Mouse (Mus musculus) kidney, embryonic 15.5 days (tissue): ENCODE results near the gene Olfr610. TPM values are rescaled to one million over a fixed set of nuclear protein-coding genes. Genes with fewer than 3 reads are reported as not detected.
"Not testable (repeated sequence)": the region's sequence is repeated elsewhere in the genome, so short reads cannot be mapped to it uniquely, and the experiment has no call there.

Source experiments
- ATAC-seq: fragments of 200-750 bp; cut with Nextera tagmentation; replicated peaks from 2 replicates; pipeline ENCODE4 v1.8.0; 2017; ENCODE audit warnings: moderate TSS enrichment; ENCODE audit not compliant: low FRiP score
- H3K27ac ChIP-seq: fragments of 300-500 bp; sonication (generic); 2 replicates; pipeline ENCODE4 v1.5.1; 2015; ENCODE audit warnings: mild to moderate bottlenecking, inconsistent platforms
- H3K27me3 ChIP-seq: fragments of 300-500 bp; sonication (generic); 2 replicates; pipeline ENCODE4 v1.6.1; 2015; ENCODE audit warnings: inconsistent platforms
- H3K36me3 ChIP-seq: fragments of 300-500 bp; sonication (generic); 2 replicates; pipeline ENCODE4 v1.6.1; 2015; ENCODE audit warnings: inconsistent platforms
- H3K4me1 ChIP-seq: fragments of 300-500 bp; sonication (generic); 2 replicates; pipeline ENCODE4 v1.6.1; 2015; ENCODE audit warnings: inconsistent platforms
- H3K4me2 ChIP-seq: fragments of 300-500 bp; sonication (generic); 2 replicates; pipeline ENCODE4 v1.6.1; 2015; ENCODE audit warnings: moderate library complexity, mild to moderate bottlenecking, inconsistent platforms
- H3K4me3 ChIP-seq: fragments of 300-500 bp; sonication (generic); replicated peaks from 2 replicates; pipeline ENCODE4 v1.5.1; 2015; ENCODE audit warnings: mild to moderate bottlenecking, inconsistent platforms
- H3K9ac ChIP-seq: fragments of 300-500 bp; sonication (generic); 2 replicates; pipeline ENCODE4 v1.6.1; 2015; ENCODE audit warnings: mild to moderate bottlenecking, inconsistent platforms
- H3K9me3 ChIP-seq: fragments of 300-500 bp; sonication (generic); replicated peaks from 2 replicates; pipeline ENCODE4 v1.6.1; 2016; ENCODE audit warnings: inconsistent platforms
- WGBS: fragments of 180-500 bp; shearing (Covaris S2); methylation state at CpG from one replicate; pipeline ENCODE4 v1.1.7; 2015; ENCODE audit warnings: mixed read lengths; 5-methylcytosine and 5-hydroxymethylcytosine counted together
- polyA plus RNA-seq: library from polyadenylated mRNA; unstranded; fragments of >200 nt; fragmentation: Nextera tagmentation; extraction: Ambion mirVana; gene quantifications from 2 replicates; pipeline ENCODE4 v1.2.1, GENCODE M21; 2015

Olfr610 gene
- polyA plus RNA-seq, result not detected in 2 replicates

DNA sequence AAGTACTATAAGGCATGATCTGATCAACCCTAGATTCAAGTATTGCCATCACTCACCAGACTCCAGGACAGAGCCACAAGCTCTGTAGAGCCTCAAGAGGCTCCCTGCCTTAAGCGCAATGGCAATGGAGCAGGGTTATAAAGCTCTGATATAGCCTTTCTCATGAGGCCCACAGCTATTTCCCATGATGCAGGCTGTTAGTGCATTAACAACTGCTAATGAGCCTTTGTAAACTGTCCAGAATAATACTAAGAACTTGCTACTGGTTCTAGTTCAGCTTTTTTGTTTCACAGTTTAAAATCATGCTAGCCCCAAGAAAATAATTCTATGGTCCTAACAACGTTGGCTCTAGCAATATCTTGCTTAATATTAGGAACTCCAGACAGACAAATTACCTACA is at the start of gene Olfr610:
TSS of gene Olfr610 (minus strand) at position 101 of the 400 bp plus-strand sequence.
- Histone ChIP-seq H3K4me2 (no peak within 1 kb of the TSS), H3K4me1 (no peaks in the 10 kb centered on the region), H3K4me3 (no peak within 1 kb of the TSS), H3K27ac (no peak within 1 kb of the TSS), H3K9me3 (no peaks in the 10 kb centered on the region), H3K36me3 (no peaks in the 10 kb centered on the region), H3K9ac (no peak within 1 kb of the TSS), H3K27me3 (no peaks in the 10 kb centered on the region)
- WGBS, result 90% methylated on average over 2 of the region's 2 CpGs
- no peak for ATAC-seq

DNA sequence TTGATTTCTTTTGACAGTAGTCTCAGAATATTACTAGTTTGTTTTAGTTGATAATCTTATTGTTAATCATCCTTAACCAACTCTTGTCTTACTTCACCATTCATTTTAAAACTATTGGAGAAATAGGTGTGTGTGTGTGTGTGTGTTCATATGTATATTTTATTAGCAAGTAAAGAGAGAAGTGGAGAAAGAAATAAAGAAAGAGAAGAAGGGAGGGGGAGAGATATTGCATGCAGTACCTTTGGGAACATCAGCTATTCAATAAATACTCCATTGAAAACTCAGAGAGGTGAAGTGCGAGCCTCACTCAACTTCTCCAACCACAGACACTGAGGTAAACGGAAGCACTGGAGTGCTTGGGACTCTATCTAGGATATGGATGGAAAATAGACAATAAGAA is 43.9 kb upstream of the Olfr610 start, which contains the start of gene Olfr615:
TSS of gene Olfr615 (plus strand) at position 301 of the 400 bp plus-strand sequence.
- no peak within 1 kb of the TSS for H3K4me3 ChIP-seq
- no peaks in the 10 kb centered on the region for H3K36me3 ChIP-seq
- H3K27ac ChIP-seq, result no peak within 1 kb of the TSS
- H3K4me2 ChIP-seq, result no peak within 1 kb of the TSS
- WGBS, result 82% methylated on average over 2 of the region's 2 CpGs
- no peak for ATAC-seq
- H3K4me1 ChIP-seq, result no peaks in the 10 kb centered on the region
- no peaks in the 10 kb centered on the region for H3K27me3 ChIP-seq
- H3K9ac ChIP-seq, result no peak within 1 kb of the TSS
- H3K9me3 ChIP-seq, result no peaks in the 10 kb centered on the region

DNA sequence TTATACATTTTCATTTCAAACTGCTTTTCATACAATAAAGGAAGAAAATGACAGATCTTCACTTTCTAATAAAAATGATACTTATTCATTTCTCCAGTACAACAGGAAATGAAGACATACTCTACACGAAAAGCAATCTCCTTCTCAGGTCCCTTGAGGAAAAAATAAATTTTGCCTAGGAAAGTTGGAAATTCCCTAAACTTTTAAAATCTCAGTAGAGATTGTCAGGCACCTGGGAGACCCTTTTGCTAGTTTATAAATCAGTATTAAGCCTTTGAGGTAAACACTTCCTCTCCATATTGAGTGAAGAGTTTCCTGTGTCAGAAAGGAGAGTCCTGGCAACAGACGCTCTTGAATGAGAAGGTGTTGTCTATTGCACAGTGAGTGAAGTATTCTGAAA is 35.9 kb upstream of the Olfr610 start, which contains the start of gene Olfr613:
TSS of gene Olfr613 (plus strand) at position 301 of the 400 bp plus-strand sequence.
- H3K27me3 ChIP-seq, result no peaks in the 10 kb centered on the region
- no peak within 1 kb of the TSS for H3K27ac ChIP-seq
- no peak within 1 kb of the TSS for H3K9ac ChIP-seq
- no peaks in the 10 kb centered on the region for H3K9me3 ChIP-seq
- H3K36me3 ChIP-seq, result no peaks in the 10 kb centered on the region
- WGBS, result 81% methylated on average over 2 of the region's 2 CpGs
- H3K4me2 ChIP-seq, result no peak within 1 kb of the TSS
- ATAC-seq, result no peak
- no peaks in the 10 kb centered on the region for H3K4me1 ChIP-seq
- H3K4me3 ChIP-seq, result no peak within 1 kb of the TSS

DNA sequence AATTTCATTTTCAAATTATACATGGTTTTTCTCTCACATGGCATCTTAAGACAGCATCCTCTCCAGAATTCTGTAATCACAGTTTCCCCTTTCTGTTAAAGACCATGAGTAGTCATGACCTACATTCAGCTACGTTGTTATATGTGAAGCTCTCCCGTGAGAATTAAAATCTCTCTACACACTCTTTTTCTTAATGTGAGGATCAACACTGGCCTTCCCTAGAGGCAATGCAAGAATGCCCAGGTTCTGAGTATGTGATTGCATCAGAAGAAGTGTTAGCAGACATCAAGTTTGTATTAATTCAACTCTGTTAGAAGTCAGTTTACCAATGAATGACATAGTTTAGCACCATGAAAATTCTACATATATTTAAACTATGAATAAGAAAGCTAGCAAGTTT is 30.7 kb upstream of the Olfr610 start, which contains the start of gene Olfr612:
TSS of gene Olfr612 (minus strand) at position 101 of the 400 bp plus-strand sequence.
- 90% methylated on average over 2 of the region's 2 CpGs for WGBS
- H3K27me3 ChIP-seq, H3K4me3 ChIP-seq, H3K27ac ChIP-seq, H3K4me2 ChIP-seq, H3K4me1 ChIP-seq, H3K9ac ChIP-seq, H3K9me3 ChIP-seq, ATAC-seq, H3K36me3 ChIP-seq: not testable (repeated sequence)

DNA sequence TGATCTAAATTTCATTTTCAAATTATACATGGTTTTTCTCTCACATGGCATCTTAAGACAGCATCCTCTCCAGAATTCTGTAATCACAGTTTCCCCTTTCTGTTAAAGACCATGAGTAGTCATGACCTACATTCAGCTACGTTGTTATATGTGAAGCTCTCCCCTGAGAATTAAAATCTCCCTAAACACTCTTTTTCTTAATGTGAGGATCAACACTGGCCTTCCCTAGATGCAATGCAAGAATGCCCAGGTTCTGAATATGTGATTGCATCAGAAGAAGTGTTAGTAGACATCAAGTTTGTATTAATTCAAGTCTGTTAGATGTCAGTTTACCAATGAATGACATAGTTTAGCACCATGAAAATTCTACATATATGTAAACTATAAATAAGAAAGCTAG is 8.8 kb upstream of the Olfr610 start, which contains the start of gene Olfr611:
TSS of gene Olfr611 (minus strand) at position 101 of the 400 bp plus-strand sequence.
- WGBS, result 70% methylated on average over 1 of the region's 1 CpGs
- ATAC-seq, H3K27ac ChIP-seq, H3K4me2 ChIP-seq, H3K36me3 ChIP-seq, H3K9ac ChIP-seq, H3K27me3 ChIP-seq, H3K9me3 ChIP-seq, H3K4me1 ChIP-seq, H3K4me3 ChIP-seq: not testable (repeated sequence)

DNA sequence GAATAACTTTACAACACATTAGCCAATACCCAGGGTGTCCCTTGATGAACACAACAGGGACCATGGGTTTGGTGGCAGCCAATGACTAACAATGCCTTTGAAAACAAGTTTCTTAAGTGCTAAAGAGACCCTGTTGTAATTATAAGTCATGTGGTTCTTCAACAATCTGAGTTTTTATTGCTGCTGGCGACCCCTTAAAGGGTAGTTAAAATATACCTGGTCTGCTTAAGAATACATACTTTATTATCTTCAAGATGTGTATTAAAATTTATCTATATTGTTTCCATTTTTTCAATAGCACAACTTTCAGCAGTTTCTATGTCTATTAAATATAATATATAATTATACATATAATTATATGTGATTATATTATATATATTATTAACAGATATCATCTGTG is 14.0 kb downstream of the Olfr610 start, which contains the start of gene Olfr609:
TSS of gene Olfr609 (minus strand) at position 101 of the 400 bp plus-strand sequence.
- ATAC-seq, result no peak
- no peaks in the 10 kb centered on the region for H3K4me1 ChIP-seq
- no peak within 1 kb of the TSS for H3K9ac ChIP-seq
- H3K36me3 ChIP-seq, result no peaks in the 10 kb centered on the region
- no peak within 1 kb of the TSS for H3K4me2 ChIP-seq
- no peaks in the 10 kb centered on the region for H3K27me3 ChIP-seq
- H3K27ac ChIP-seq, result no peak within 1 kb of the TSS
- H3K4me3 ChIP-seq, result no peak within 1 kb of the TSS
- WGBS, result 53% methylated on average over 1 of the region's 1 CpGs
- H3K9me3 ChIP-seq, result no peaks in the 10 kb centered on the region

DNA sequence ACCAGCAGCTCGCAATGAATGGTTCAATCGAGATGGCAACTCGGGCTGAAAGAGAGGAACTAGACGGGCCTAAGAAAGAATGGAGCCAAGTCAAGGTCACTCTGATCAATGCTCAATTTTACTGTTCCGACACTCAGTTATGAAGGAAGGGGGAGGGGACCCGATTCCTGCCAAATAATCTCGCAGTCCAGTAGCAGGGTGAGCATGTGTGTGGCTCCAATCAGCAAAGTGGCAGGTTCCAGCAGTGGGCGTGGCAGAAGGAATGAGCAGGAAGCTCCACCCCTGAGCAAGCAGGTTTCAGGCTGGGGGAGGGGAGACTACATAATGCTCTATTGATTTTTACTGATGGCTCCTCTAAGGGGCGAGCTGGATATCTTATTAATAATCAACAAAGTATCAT is 34.8 kb downstream of the Olfr610 start:
- H3K36me3 ChIP-seq, H3K27me3 ChIP-seq, H3K9me3 ChIP-seq, H3K27ac ChIP-seq, H3K4me1 ChIP-seq, H3K4me2 ChIP-seq, H3K4me3 ChIP-seq, H3K9ac ChIP-seq, ATAC-seq: not testable (repeated sequence)
- WGBS, result 88% methylated on average over 9 of the region's 9 CpGs

DNA sequence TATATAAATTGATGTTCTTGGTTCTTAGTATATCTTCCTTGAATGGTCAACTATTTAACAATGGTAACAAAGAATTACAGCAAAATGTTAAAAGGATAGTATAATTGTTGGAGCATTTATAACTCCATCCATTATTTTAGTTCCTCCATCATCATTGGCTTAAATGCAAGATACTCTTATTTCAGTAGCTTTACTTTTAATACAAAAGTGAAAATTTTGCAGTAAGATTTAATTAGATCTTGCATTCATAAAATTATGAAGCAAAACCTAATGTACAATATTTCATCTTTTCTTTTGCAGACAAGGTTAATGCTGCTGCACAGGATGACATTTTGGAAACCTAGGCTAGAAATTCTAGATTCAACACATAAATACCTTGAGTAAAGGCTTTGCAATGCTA is 42.3 kb downstream of the Olfr610 start, which contains the start of gene Olfr608:
TSS of gene Olfr608 (plus strand) at position 301 of the 400 bp plus-strand sequence.
- no peaks in the 10 kb centered on the region for H3K9me3 ChIP-seq
- no peaks in the 10 kb centered on the region for H3K4me1 ChIP-seq
- no peaks in the 10 kb centered on the region for H3K27me3 ChIP-seq
- no peak within 1 kb of the TSS for H3K27ac ChIP-seq
- ATAC-seq, result no peak
- no peak within 1 kb of the TSS for H3K4me2 ChIP-seq
- no peaks in the 10 kb centered on the region for H3K36me3 ChIP-seq
- no peak within 1 kb of the TSS for H3K9ac ChIP-seq
- no peak within 1 kb of the TSS for H3K4me3 ChIP-seq

DNA sequence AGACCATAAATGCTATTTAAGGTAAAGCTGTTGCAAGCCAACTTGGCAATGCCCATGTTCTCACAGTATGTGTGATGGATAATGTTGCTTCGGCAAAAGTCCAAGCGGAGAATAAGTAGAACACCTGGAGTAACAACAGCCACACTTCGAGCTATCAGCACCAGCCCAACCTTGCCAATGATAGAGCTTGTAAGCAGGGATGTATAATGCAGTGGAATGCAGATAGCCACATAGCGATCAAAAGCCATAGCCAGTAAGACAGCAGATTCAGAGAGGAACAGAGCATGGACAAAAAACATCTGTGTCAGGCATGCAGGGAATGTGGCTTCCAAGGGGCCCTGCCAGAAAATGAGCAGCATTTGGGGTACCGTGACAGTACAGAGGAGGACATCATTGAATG is 51.3 kb downstream of the Olfr610 start:
- Histone ChIP-seq H3K27ac (no peak overlapping the region), H3K9ac (no peak overlapping the region), H3K36me3 (no peaks in the 10 kb centered on the region), H3K4me3 (no peak overlapping the region), H3K27me3 (no peaks in the 10 kb centered on the region), H3K4me1 (no peaks in the 10 kb centered on the region), H3K4me2 (no peak overlapping the region), H3K9me3 (no peaks in the 10 kb centered on the region)
- no peak for ATAC-seq
- WGBS, result 91% methylated on average over 5 of the region's 5 CpGs

Other genes starting within 250 kb of the Olfr610 start
- gene Olfr596, start 206.5 kb downstream of the Olfr610 start, polyA plus RNA-seq, result not detected in 2 replicates
- not detected in 2 replicates for gene Olfr597, start 195.8 kb downstream of the Olfr610 start, polyA plus RNA-seq
- gene Olfr598, start 188.6 kb downstream of the Olfr610 start, polyA plus RNA-seq, result not detected in 2 replicates
- gene Olfr599, start 176.2 kb downstream of the Olfr610 start, polyA plus RNA-seq, result not detected in 2 replicates
- gene Olfr600, start 162.5 kb downstream of the Olfr610 start, polyA plus RNA-seq, result not detected in 2 replicates
- gene Olfr601, start 149.5 kb downstream of the Olfr610 start, polyA plus RNA-seq, result not detected in 2 replicates
- not detected in 2 replicates for gene Olfr603, start 125.9 kb downstream of the Olfr610 start, polyA plus RNA-seq
- not detected in 2 replicates for gene Usp17lc, start 97.0 kb downstream of the Olfr610 start, polyA plus RNA-seq
- not detected in 2 replicates for gene Olfr605, start 66.7 kb downstream of the Olfr610 start, polyA plus RNA-seq
- gene Olfr606, start 63.1 kb downstream of the Olfr610 start, polyA plus RNA-seq, result not detected in 2 replicates
- gene Olfr607, start 48.0 kb downstream of the Olfr610 start, polyA plus RNA-seq, result not detected in 2 replicates
- gene Olfr608, start 42.2 kb downstream of the Olfr610 start, polyA plus RNA-seq, result not detected in 2 replicates
- not detected in 2 replicates for gene Olfr609, start 14.1 kb downstream of the Olfr610 start, polyA plus RNA-seq
- not detected in 2 replicates for gene Olfr611, start 8.7 kb upstream of the Olfr610 start, polyA plus RNA-seq
- gene Olfr612, start 30.6 kb upstream of the Olfr610 start, polyA plus RNA-seq, result not detected in 2 replicates
- gene Olfr613, start 36.0 kb upstream of the Olfr610 start, polyA plus RNA-seq, result not detected in 2 replicates
- gene Olfr615, start 44.0 kb upstream of the Olfr610 start, polyA plus RNA-seq, result not detected in 2 replicates
- not detected in 2 replicates for gene Olfr616, start 57.0 kb upstream of the Olfr610 start, polyA plus RNA-seq
- not detected in 2 replicates for gene Olfr617, start 60.9 kb upstream of the Olfr610 start, polyA plus RNA-seq
- not detected in 2 replicates for gene Olfr618, start 78.0 kb upstream of the Olfr610 start, polyA plus RNA-seq
- gene Olfr619, start 88.5 kb upstream of the Olfr610 start, polyA plus RNA-seq, result not detected in 2 replicates
- not detected in 2 replicates for gene Olfr620, start 100.4 kb upstream of the Olfr610 start, polyA plus RNA-seq
- not detected in 2 replicates for gene Olfr622, start 130.6 kb upstream of the Olfr610 start, polyA plus RNA-seq
- gene Olfr623, start 151.6 kb upstream of the Olfr610 start, polyA plus RNA-seq, result not detected in 2 replicates
- 0.03 TPM in 1 of 2 replicates, not detected in the other for gene Olfr624, start 159.1 kb upstream of the Olfr610 start, polyA plus RNA-seq
- not detected in 2 replicates for gene Olfr625-ps1, start 170.6 kb upstream of the Olfr610 start, polyA plus RNA-seq
- gene Olfr243, start 202.5 kb upstream of the Olfr610 start, polyA plus RNA-seq, result not detected in 2 replicates
- gene Olfr628, start 218.3 kb upstream of the Olfr610 start, polyA plus RNA-seq, result not detected in 2 replicates
- gene Olfr629, start 232.8 kb upstream of the Olfr610 start, polyA plus RNA-seq, result not detected in 2 replicates
- gene Olfr630, start 245.2 kb upstream of the Olfr610 start, polyA plus RNA-seq, result not detected in 2 replicates